Mouse (Mus musculus) embryonic fibroblast, embryonic 13.5 days (primary cell): Measurements from ENCODE around the gene Tnk1.

Experiments
- CTCF ChIP-seq: IDR thresholded peaks from 2 replicates; pipeline ENCODE4 v1.5.1; 2011; ENCODE audit warnings: mild to moderate bottlenecking, control low read depth, low read length, moderate library complexity, borderline replicate concordance; ENCODE audit not compliant: insufficient read depth
- POLR2A ChIP-seq: IDR thresholded peaks from 2 replicates; pipeline ENCODE4 v1.6.1; 2011; ENCODE audit warnings: low read depth, mild to moderate bottlenecking, control low read depth, low read length, moderate library complexity

DNA sequence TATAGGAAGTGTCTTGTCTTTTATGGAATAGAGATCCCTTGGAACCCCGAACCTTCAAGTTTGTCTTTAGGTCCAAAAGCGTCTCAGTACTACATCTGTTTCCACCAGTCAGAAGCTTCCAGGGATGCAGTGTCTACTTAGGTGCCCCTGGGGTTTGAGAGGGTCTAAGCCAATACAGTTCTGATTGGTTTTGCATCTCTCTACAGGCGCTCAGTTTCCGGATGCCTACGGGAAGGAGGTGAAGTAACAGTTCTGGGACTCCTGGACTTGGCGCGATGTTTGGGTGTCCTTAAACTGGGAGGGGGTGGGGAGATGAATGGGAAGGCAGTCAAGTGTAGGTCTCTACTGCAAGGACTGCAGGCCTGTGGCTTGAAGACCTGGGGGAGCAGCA lies 19.8 kb downstream of the Tnk1 start:
- no peak for TF ChIP-seq CTCF
- no peak for TF ChIP-seq POLR2A
